Mouse (Mus musculus) thymus, postnatal 0 days (tissue): ENCODE results near the gene Slc37a1. TPM values are rescaled to one million over a fixed set of nuclear protein-coding genes. Genes with fewer than 3 reads are reported as not detected.
"Not testable (repeated sequence)": the region's sequence is repeated elsewhere in the genome, so short reads cannot be mapped to it uniquely, and the experiment has no call there.

Experiments used
- DNase-seq: peaks from one replicate; pipeline ENCODE4 v3.0.0-alpha.2; 2015; ENCODE audit warnings: low spot score
- polyA plus RNA-seq: library from polyadenylated mRNA; unstranded; fragments of >200 nt; fragmentation: Nextera tagmentation; extraction: Ambion mirVana; gene quantifications from 2 replicates; pipeline ENCODE4 v1.2.1, GENCODE M21; 2015

Slc37a1 gene
- polyA plus RNA-seq, 1 experiment from 2014 or later = 14.1 TPM

DNA sequence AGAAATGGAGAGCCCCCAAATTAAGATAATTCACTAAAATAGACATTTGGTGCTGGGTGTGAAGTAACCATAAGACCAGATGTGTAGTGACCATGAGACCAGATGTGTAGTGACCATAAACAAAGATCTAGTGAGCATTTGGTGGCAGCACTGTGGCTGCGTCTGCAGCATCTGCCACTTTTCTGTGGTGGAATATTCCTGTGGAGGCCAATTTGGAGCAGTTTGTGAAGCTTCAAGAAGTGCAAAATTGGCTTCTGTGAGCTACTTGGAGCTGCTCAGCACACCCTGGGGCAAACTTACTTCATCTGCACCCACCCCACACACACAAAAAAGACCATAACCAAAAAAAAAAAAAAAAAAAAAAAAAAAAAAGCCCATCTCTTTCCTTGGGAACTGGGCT lies 18.6 kb upstream of the Slc37a1 start:
- DNase-seq = no peak

DNA sequence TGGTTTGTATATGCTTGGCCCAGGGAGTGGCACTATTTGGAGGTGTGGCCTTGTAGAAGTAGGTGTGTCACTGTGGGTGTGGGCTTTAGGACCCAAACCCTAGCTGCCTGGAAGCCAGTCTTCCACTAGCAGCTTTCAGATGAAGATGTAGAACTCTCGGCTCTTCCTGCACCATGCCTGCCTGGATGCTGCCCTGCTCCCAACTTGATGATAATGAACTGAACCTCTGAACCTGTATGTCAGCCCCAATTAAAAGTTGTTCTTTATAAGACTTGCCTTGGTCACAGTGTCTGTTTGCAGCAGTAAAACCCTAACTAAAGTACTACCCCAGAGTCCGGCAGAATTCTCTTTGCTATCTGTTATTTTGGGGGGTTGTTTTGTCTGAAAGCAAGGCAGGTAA lies 16.8 kb upstream of the Slc37a1 start:
- DNase-seq = no peak

DNA sequence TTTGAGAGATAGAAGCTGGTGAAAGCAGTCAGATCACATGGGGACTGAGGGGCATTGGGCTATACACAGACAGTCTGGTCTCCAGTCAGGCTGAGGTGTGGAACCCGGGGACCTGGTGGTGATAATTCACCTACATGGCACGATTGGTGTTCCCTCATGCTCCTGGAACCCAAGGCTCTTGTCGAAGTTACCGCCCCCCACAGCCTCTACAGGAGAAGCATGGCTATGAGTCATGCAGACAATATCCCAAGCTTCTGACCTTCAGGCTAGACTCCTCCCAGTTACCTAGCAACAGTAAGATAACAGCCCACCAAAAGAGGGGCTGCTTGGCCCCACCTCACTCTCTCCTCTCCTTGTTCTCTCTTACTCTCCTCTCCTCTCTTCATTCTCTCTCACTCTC lies 16.3 kb upstream of the Slc37a1 start:
- no peak for DNase-seq

DNA sequence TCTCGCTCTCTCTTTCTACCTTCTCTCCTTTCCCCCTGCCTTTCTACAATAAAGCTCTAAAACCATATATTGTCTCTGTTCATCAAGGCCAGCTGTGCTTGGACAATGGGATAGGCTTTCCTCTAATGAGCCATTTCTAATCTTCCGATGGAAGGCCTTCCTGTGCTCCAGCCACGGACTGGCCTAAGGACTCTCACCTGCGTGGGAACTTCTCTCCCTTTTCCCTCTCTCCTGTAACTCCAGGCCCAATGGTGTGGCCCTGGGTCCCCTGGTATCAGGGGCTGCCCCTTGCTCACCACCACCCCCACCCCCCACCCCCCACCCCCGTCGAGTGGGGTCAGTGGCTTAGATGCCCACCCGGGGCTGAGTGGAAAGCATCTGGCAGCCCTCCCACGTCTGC lies 15.9 kb upstream of the Slc37a1 start:
- not testable (repeated sequence) for DNase-seq

DNA sequence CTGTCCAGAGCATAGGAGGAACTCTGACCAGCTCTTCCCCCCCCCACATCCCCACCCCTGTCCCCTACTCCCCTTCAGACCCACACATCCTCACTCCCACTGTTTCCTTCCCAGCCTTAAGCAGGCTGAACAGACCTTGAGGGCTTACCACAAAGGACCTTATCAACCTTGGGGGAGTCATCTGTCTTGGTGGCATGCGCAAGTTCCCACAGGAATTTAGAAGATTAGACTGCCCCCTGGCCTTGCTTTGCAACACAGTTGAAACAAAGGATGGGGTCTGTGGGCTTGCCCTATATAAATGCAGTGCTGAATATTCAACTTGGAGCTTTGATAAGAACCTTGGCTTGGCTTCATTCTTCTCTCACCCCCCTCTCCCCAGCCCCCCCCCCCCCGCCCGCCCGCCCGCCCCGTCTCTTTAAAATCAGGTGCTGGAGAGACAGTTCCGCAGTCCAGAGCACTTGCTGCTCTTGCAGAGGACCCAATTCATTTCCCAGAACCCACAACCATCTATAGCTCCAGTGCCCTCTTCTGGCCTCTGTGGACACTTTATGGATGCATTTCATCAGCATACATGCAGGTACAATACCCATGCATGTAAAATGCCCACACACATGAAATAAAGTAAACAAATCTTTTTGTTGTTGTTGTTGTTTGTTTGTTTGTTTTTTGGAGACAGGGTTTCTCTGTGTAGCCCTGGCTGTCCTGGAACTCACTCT lies 15.3 kb upstream of the Slc37a1 start:
- DNase-seq = no peak

DNA sequence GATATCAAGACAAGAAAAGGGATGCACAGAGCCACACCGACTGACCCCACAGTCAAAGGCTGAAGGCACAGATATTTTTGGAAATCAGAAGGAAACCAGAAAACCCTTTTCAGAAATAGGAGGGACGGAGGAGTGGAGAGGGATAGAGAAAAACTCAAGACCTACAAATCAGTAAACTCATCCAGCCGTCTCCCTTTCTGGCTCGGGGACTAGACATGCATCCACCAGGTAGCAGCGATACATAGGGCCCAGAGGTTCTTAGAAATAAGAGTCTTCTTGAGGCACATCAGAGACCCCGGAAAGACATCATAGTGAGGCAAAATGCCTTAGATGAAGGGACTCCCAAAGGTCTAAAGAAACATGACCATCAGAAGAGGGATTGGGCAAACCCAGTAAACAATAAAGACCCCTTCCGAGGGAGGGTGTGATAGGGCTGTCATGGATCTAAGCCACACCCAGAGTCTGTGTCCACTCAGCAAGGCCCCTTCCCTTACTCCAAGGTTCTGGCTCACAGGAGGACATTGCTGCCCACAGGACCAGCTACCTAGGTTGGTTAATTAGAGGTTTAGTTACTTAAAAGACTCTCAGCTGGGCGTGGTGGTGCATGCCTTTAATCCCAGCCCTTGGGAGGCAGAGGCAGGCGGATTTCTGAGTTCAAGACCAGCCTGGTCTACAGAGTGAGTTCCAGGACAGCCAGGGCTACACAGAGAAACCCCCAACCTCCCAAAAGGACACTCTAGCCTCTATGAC lies 14.0 kb upstream of the Slc37a1 start:
- no peak for DNase-seq

DNA sequence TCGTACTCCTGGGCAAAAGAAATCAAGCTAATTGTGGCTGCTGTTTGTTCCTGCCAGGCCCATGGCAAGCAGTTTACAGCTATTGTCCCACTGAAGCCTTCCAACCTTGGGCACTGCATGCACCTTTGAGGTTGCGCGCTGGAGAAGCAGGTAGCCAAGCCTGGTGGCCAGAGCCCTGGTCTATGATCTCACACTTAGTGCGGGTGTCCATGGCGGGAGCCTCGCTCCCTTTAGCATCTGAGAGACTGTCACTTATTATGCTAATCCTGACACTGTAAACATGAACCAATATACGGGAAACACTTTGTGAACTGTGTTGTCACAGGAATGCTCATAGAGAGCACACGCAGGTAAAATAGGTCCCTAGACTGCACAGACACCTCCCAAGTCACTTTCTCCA lies 13.0 kb upstream of the Slc37a1 start:
- no peak for DNase-seq

DNA sequence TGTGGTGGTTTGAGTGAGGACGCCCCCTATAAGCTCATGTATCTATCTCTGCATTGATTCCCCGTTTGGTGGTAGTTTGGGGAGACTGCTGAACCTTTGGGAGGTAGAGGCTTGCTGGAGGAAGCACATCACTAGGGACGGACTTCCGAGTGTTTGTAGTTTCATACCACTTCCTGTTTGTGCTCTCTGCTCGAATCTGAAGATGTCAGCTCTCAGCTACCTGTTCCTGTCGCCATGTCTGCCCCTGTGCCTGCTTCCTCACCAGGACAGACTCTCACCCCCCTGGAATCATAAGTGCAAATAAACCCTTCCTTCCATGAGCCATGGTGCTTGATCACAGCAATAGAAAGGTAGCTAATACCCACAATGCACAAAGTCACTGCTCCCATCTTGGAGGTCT lies 11.4 kb upstream of the Slc37a1 start:
- peak; percentile 59 for DNase-seq

DNA sequence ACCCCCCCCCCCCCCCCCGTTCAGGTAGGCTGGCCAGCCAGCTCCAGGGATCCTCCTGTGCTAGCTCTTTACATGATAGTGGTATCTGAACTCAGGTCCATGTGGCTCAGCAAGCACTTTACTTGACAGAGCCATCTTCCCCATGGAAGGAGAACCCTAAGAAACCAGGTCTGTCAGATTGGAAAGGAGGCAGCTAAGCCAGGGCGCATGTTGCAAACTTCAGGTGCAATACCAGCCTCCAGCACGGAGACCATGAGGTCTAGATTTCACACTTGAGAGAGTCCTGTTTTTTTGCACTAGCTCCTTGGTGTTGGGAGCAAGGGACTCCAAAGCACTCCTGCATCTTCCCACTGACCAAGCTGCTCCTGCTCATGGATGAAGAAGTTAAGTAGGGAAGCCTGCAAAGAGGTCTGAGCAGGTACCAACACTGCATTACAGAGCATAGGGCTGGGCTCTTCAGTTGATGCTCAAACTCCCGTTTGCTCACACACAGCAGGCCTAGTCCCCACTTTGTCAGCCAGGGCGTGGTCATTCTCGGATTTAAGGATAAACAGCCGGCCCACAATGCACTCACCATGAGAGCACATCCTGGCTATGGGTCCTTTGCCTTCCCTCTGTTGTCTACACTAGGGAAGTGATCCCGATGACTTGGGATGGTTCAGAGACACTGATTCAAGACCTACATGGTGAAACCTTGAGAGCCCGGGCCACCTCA lies 10.2 kb upstream of the Slc37a1 start:
- DNase-seq = no peak

DNA sequence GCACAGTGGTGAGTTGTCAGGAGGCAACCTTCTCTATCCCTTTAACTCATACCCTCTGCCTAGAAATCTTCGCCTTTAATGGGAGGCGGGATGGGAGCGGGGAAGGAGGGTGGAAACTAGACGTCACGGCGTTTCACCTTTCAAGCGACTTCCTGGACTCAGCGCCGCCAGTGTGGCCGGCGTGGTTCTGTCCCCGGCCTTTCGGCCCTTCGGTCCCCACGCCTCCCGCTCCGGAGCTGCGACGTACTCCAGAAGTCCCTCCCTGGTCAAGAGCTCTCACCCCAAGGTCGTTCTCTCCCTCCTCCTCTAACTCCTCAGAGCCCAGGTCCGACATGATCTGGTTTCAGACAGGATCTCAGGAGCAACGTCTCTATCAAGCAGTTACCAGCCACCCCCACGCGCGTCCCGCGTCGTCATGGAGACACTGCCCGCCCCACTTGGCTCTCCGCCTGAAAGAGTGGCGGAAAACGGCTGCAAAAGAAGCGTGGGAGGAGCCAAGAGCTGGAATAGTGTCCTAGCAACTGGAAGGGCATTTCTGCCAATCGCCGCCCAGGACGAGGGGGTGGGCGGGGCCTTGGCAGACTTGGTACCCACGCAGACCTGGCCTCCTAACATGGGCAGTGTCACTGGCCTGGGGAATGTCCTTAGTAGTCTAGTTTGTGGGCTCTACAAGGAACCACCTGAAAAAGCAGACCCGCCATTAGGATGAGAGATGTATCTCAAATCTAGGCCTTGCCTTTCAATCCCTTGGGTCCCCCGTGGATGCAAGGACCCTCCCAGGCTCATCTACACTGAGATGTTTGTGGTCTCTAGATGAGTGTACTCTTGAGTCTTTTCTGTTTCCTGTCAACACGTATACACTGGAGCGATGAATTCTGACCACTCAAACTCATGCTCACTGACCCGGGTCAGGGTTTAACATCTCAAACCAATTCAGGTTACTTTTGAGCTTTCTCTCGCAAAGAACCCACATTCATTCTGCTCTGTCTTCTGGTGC lies 9.4 kb upstream of the Slc37a1 start, which contains the start of gene Rsph1:
Gene Rsph1 (minus strand): TSS at position 462 of the 997 bp plus-strand sequence.
- peak; percentile 80 for DNase-seq

DNA sequence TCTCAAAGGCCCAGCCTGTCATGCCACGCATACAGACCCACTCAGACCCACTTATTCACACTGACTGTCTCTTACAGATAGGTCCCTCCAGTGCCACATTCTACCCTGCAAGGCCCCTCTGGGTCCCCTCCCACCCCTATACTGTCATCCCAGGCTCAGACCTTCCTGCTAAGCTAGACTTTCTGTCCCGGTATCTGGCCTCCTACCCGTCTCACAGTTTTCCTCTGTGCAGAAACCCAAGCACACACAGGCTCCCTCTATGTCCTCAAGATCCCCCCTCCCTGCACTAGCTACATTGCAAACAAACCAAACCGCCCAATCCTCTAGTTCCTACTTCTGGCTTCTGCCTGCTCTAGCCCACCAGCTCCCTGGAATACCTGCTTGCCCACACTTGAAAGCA lies 8.7 kb upstream of the Slc37a1 start:
- DNase-seq = no peak

DNA sequence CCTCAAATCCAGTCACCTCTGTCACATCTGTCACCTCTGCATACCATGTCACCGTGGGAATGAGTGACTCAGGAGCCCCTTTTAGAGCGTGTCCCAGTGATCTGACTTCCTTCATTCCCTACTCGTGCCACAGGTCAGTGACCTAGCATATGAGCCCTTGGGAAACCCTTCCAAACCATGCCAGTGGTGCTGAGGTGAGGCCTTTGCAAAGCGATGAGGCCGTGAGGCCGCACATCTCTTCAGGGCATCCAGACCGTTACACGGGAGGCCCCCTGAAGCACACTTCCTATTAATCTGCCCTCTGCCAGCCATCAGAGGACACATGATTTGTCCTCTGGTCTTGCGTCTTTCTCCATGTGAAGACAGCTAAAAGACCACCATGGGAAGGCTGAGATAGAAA lies 7.1 kb upstream of the Slc37a1 start:
- DNase-seq = no peak

DNA sequence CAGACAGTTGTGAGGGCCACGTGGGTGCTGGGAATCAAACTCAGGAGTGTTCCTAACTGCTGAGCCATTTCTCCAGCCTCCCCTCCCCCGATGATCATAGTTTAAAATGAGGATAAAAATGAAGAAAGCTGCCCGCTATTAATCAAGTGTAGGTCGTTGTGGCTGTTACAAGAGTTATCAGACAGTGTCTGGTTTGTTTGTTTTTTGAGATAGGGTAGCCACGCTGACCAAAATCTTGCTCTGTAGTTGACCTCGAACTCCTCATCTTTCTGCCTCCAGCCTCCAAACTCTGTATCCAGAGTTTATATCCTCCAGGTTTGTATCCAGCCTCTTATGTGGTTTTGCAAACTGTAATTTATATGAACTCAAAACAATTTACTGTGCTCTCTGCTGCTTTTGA lies 6.3 kb upstream of the Slc37a1 start:
- no peak for DNase-seq

DNA sequence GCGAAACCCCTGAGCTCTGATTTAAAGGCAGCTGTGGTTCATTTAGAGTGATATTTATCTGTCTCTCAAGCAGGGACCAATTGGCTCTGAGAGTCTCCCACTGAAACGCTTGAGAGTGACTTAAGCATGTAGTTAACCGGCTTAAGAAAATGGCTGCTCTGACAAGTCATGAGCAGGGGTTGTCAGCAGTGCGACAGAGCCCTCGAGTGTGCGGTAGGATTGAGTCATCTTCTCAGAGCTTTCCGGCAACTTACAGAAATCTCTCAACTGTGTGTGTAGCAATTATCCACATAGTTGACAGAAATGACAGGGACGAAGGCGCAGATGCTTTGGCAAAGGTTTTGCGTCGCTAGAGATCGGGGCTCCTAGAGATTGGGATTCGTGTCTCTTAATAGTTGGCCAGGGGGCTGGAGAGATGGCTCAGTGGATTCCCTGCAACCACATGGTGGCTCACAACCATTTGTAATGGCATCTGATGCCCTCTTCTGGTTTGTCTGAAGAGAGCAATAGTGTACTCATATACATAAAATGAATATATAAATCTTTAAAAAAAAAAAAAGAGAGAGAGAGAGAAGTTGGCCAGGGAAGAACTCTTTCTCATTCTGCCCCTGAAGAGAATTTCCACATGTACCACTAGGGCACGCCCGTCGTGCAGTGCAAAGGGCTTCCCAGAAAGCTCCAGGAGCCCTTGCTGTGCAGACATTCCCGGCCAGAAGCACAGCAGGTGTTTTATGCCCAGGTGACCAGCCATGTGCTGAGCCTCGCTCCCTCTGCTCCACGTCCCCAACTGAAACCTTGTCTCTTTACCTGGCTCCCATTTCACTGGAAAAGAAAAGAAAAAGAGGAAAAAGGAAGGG lies 4.5 kb upstream of the Slc37a1 start:
- no peak for DNase-seq

DNA sequence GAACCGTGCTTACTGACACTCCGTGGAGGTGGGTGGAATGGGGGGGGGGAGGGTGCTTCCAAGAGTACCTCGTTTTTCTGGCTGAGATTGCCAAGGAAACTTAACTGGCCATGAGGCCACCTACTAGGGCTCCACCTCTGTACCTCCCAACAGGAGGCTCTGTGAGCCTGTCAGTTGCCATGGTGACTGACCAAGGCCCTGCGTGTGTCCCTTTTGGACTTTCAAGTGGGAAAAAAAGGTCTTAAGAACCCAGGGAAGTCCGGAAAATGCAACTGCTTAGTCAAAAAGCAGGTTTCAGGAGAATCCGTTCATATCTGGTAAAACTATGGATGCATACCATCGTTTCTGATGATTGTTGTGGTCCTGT lies 3.9 kb upstream of the Slc37a1 start:
- no peak for DNase-seq

DNA sequence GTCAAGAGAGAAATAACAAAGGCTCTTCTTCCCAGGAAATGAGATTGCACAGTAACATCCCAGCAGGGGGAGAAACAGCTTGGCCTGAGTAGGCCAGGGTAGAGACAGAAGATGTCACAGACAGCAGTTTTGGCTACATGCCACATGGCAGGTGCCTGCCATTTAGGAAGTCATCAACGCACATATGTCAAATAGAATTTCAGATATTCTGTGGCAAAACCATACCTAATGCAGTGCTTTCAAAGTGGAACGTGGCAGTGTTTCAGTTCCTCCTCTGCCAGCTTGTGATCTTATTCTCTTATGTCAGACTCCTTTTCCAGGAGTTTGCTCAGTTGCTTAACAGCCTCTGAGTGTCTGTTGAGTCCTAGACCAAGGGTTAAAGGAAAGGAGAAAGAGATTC lies 725 bp upstream of the Slc37a1 start:
- no peak for DNase-seq

DNA sequence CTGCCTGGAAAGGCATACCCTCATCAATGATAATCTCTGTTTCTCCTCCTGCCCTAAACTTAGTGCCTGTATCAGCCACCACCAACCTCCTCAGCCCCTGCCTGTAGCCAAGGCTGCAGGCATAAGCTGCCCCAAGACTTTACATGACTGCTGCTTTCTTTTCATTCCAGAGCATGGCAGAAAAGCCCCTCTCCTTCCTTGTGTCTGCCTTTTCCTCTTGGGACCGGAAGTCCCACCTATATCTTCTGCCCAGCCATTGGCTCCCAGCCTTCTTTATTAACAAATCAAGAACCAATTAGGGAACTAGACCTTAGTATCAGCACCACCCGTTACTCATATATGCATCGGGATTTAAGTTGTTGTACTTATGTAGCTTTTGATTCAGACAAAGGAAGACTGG lies 624 bp downstream of the Slc37a1 start:
- no peak for DNase-seq

DNA sequence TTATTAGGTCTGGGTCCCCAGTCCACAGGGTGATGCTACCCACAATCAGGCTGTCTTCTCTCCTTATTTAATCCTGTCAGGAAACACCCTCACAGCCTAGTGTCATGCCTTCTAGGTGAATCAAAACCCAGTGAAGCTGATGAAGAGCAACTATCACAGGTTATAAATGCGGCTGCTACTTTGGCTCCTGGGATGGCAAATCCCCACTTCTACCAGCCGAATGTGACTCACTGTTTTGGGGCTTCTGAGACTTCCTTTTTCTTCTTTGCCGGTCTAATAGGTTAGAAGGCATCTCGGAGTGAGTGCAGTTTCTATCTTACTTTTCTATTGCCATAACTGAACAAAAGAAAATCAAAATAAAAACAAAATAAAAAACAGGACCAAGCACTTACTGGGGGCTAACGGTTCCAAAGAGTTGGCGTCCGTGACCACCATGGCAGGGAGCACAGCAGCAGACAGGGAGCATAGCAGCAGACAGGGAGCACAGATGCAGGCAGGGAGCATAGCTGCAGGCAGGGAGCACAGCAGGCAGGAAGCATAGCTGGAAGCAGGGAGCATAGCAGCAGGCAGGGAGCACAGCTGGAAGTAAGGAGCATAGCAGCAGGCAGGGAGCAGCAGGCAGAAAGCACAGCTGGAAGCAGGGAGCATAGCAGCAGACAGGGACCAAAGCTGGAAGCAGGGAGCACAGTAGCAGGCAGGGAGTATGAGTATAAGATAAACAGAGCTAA lies 2.6 kb downstream of the Slc37a1 start:
- DNase-seq = no peak

DNA sequence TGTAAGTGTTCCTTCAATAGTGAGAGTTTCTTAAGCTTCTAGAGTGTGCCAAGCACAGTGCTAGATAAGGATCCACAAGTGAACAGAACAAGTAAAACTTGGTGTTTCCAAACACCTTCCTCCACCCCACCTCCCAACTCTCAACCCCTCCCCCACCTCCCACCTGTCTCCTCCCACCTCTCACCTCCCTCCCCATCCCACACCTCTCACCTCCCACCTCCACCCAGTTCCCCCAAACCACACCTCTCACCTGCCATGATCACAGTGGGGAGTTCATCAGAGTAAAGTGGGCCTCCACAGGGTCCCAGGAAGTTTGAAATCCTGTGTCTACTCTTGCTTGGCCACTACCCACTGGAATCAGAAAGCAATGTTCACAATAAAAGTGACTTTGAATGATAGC lies 3.7 kb downstream of the Slc37a1 start:
- DNase-seq = no peak

DNA sequence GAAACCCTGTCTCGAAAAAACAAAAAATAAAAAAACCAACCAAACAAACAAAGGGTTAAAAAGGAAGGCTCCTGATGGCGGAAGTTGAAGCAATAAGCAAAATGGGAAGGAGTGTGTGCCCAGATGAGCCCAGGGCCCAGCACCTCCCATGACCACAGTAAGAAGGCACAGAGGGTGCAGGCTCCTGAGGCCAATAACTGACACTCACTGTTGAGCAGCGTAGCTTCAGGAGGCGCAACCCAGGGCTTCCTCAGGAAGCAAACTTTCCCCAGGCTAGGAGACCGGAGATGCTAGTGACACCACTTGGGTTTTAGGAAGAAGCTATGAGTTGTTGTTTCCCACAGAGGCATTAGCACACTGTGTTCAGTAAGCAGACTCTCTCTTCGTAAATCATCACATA lies 4.3 kb downstream of the Slc37a1 start:
- DNase-seq = no peak
